10 mouse cellular contexts compared by ENCODE assay signal in genomic region chr9:114526581-114526980, GRCm38 (mm10). TPM values are rescaled to one million over a fixed set of nuclear protein-coding genes. Genes with fewer than 3 reads are reported as not detected.
A peak's percentile ranks its signal among the peaks of the same experiment; 100 is the strongest.
DNase-seq lines count a peak whose midpoint lies in the region; ATAC-seq and TF ChIP-seq lines count a peak whose summit lies in the region.
"Had no signal": no experiment of that assay in that cellular context is flagged by ENCODE, and none has a peak within 500 bp of the region (broad histone marks: within the 10 kb centered on the region; RNA-seq: fewer than 3 reads in every experiment).

No protein-coding gene starts in this region.

- H3K27me3 ChIP-seq in kidney, adult 2 months (replicated peaks; ENCODE audit: control insufficient read depth, insufficient read depth, low read length): no peaks in the 10 kb centered on the region; the same call in 1 of the 2 replicates
- H3K27me3 ChIP-seq in hindbrain, embryonic 15.5 days: no peaks in the 10 kb centered on the region
- H3K27me3 ChIP-seq in myocyte (ENCODE audit: control insufficient read depth, insufficient read depth, insufficient read length): no peaks in the 10 kb centered on the region
- H3K27me3 ChIP-seq: Patski had no signal

- H3K36me3 ChIP-seq in kidney, adult 2 months (ENCODE audit: control insufficient read depth, insufficient read depth, low read length): no peaks in the 10 kb centered on the region
- no peaks in the 10 kb centered on the region for H3K36me3 ChIP-seq in hindbrain, embryonic 15.5 days
- no peaks in the 10 kb centered on the region for H3K36me3 ChIP-seq in myocyte (ENCODE audit: control insufficient read depth, insufficient read depth)

- no peaks in the 10 kb centered on the region for H3K9me3 ChIP-seq in hindbrain, embryonic 15.5 days

- no peak for TF ChIP-seq CTCF in kidney, adult 2 months (conservative IDR thresholded peaks at IDR 0.05; ENCODE audit: insufficient read depth, insufficient read length, low read depth, low read length)

- H3K4me1 ChIP-seq in kidney, adult 2 months (ENCODE audit: control insufficient read depth, insufficient read depth, low read length): no peaks in the 10 kb centered on the region
- peaks cover 28% of the 10 kb centered on the region for H3K4me1 ChIP-seq in hindbrain, embryonic 15.5 days (replicated peaks)

- no peak overlapping the region for H3K4me3 ChIP-seq in kidney, adult 2 months (ENCODE audit: insufficient read depth, low read depth, low read length)
- H3K4me3 ChIP-seq in hindbrain, embryonic 15.5 days: no peak overlapping the region
- no peak overlapping the region for H3K4me3 ChIP-seq in myocyte

- peak; percentile 14 for DNase-seq in kidney, adult 2 months
- DNase-seq in kidney, postnatal 25 days: no peak
- DNase-seq in embryo, embryonic 10 days (ENCODE audit: low spot score): peak; percentile 70
- no peak for DNase-seq in ovary, postnatal 36 days (ENCODE audit: low spot score)
- no peak for DNase-seq in frontal cortex, postnatal 10 days (ENCODE audit: low spot score in 2 of 2)
- DNase-seq in frontal cortex, postnatal 36 days (ENCODE audit: low spot score in 2 of 2): no peak

- H3K4me2 ChIP-seq in hindbrain, embryonic 15.5 days: peak overlapping the region; percentile 37
- peak overlapping the region; percentile 67 for H3K4me2 ChIP-seq in myocyte (ENCODE audit: low read depth)

- no peak for ATAC-seq in hindbrain, embryonic 15.5 days (ENCODE audit: low FRiP score, low read depth)

- WGBS in kidney, adult 2 months: 58% methylated on average over 8 of the region's 8 CpGs
- WGBS in hindbrain, embryonic 15.5 days: 9% methylated on average over 8 of the region's 8 CpGs

- no peak for TF ChIP-seq POLR2A in kidney, adult 2 months (IDR thresholded peaks at IDR 0.05; ENCODE audit: low read depth, low read length)
- no peak for TF ChIP-seq POLR2A in myocyte (IDR thresholded peaks at IDR 0.05; ENCODE audit: insufficient read length, low read depth)

- H3K9ac ChIP-seq in hindbrain, embryonic 15.5 days: no peak overlapping the region

- H3ac ChIP-seq in myocyte (ENCODE audit: control insufficient read depth, insufficient read length): no peak overlapping the region

- H3K79me2 ChIP-seq in myocyte (ENCODE audit: control insufficient read depth, insufficient read depth): no peaks in the 10 kb centered on the region

- no peak overlapping the region for H3K27ac ChIP-seq in kidney, adult 2 months (ENCODE audit: insufficient read depth, low read depth, low read length)
- H3K27ac ChIP-seq in hindbrain, embryonic 15.5 days (replicated peaks): no peak overlapping the region
- H3K27ac ChIP-seq: macrophage had no signal

TF ChIP-seq in myocyte, 11 proteins besides CTCF, POLR2A, EP300 and RAD21:
- no peak for TF ChIP-seq MAX (IDR thresholded peaks at IDR 0.05; ENCODE audit: low read depth)
- no peak for TF ChIP-seq TCF3 (IDR thresholded peaks at IDR 0.05; ENCODE audit: insufficient read length, low read depth)
- TF ChIP-seq USF1 (IDR thresholded peaks at IDR 0.05; ENCODE audit: low read depth): no peak
- TF ChIP-seq MYOG (IDR thresholded peaks at IDR 0.05; ENCODE audit: control insufficient read depth in 1 of 3, insufficient read depth in 1 of 3, insufficient read length in 2 of 3, low read depth in 2 of 3): no peak
- no peak for TF ChIP-seq REST (IDR thresholded peaks at IDR 0.05; ENCODE audit: insufficient read depth, insufficient read length)
- no peak for TF ChIP-seq TCF12 (IDR thresholded peaks at IDR 0.05; ENCODE audit: insufficient read depth, poor library complexity, severe bottlenecking)
- TF ChIP-seq E2F4 (IDR thresholded peaks at IDR 0.05; ENCODE audit: insufficient read depth): no peak
- TF ChIP-seq POLR2AphosphoS2 (IDR thresholded peaks at IDR 0.05; ENCODE audit: insufficient read length, low read depth): no peak
- no peak for TF ChIP-seq MYOD1 (IDR thresholded peaks at IDR 0.05; ENCODE audit: control insufficient read depth in 1 of 3, insufficient read length in 2 of 3, low read depth in 2 of 3)
- TF ChIP-seq SRF (IDR thresholded peaks at IDR 0.05; ENCODE audit: control insufficient read depth, insufficient read length, low read depth): no peak

RNA-seq across cellular contexts. Expression of gene C130032M10Rik, which starts 11.1 kb away (rescaled TPM):
- not detected in 2 replicates for polyA plus RNA-seq in kidney, adult 2 months (2012; rRNA removed)
- not detected in 2 replicates for polyA plus RNA-seq in hindbrain, embryonic 15.5 days (2015; fragmentation: Nextera tagmentation; extraction: Ambion mirVana)
- polyA plus RNA-seq in myocyte (2012; fragmentation: generic; extraction: Trizol): 0.06 TPM
- polyA plus RNA-seq: macrophage, Patski had no signal

RNA-seq across cellular contexts. Expression of gene Ccr4, which starts 21.9 kb away (rescaled TPM):
- polyA plus RNA-seq in kidney, adult 2 months (2012; rRNA removed): 0.20 and 0.53 TPM in 2 replicates
- not detected in 2 replicates for polyA plus RNA-seq in hindbrain, embryonic 15.5 days (2015; fragmentation: Nextera tagmentation; extraction: Ambion mirVana)
- not detected for polyA plus RNA-seq in myocyte (2012; fragmentation: generic; extraction: Trizol)
- polyA plus RNA-seq: macrophage, Patski had no signal

RNA-seq across cellular contexts. Expression of gene Trim71, which starts 37.6 kb away (rescaled TPM):
- polyA plus RNA-seq in kidney, adult 2 months (2012; rRNA removed): 0.01 and 0.05 TPM in 2 replicates
- polyA plus RNA-seq in hindbrain, embryonic 15.5 days (2015; fragmentation: Nextera tagmentation; extraction: Ambion mirVana): 0.26 and 0.32 TPM in 2 replicates
- 0.01 TPM for polyA plus RNA-seq in myocyte (2012; fragmentation: generic; extraction: Trizol)
- polyA plus RNA-seq: macrophage, Patski had no signal

Comparison
In these comparisons a context has a peak if more than half of its experiments do, and no peak if none do; other contexts are left out.
1. DNase-seq: peak in kidney, adult 2 months (single experiment) and embryo, embryonic 10 days (single experiment); none in kidney, postnatal 25 days (0 of 2), ovary, postnatal 36 days (single experiment), frontal cortex, postnatal 10 days (0 of 2) and frontal cortex, postnatal 36 days (0 of 2).